Comparison of ENCODE assay signal across 23 mouse cellular contexts in the genomic region with DNA sequence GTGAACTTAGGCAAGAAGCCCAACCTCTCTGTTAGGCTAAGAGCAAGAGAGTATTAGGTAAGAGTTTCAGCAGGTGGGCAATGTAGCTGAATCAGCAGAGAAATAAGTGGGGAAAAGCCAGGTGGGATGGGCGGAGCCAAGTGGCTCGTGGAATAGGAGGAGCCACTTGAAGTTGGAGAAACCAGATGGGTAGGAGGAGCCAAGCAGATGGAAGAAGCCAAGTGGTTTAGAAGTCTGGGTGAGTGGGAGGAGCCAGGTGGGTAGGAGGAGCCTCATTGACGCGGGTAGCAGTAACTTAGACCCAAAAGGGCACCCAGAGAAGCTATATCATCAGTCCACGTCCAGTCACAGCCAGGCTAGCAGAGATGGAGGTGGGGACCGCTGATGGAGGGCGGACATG.
"Had no signal": no experiment of that assay in that cellular context is flagged by ENCODE, and none has a peak within 500 bp of the region (broad histone marks: within the 10 kb centered on the region; RNA-seq: fewer than 3 reads in every experiment).

No protein-coding gene starts in this region.

- DNase-seq: kidney, adult 11 months; kidney, adult 8-10 months; kidney, postnatal 10 days; kidney, postnatal 4 days; left cerebral cortex, postnatal 4 days; lung, adult 18-20 months; lung, postnatal 10 days; lung, postnatal 36 days; right cerebral cortex, adult 18-20 months; right cerebral cortex, postnatal 14 days; right cerebral cortex, postnatal 4 days; thymus, adult 18-20 months; thymus, postnatal 14 days; thymus, postnatal 4 days had no signal

- H3K27ac ChIP-seq: kidney, embryonic 15.5 days; limb, embryonic 12.5 days; limb, embryonic 15.5 days; liver, embryonic 12.5 days; liver, embryonic 15.5 days; lung, embryonic 15.5 days; neural tube, embryonic 12.5 days; neural tube, embryonic 15.5 days; stomach, postnatal 0 days had no signal

- H3K27me3 ChIP-seq: kidney, embryonic 15.5 days; limb, embryonic 12.5 days; limb, embryonic 15.5 days; liver, embryonic 15.5 days; lung, embryonic 15.5 days; neural tube, embryonic 12.5 days; neural tube, embryonic 15.5 days had no signal

- H3K4me1 ChIP-seq: kidney, embryonic 15.5 days; limb, embryonic 12.5 days; limb, embryonic 15.5 days; liver, embryonic 12.5 days; liver, embryonic 15.5 days; lung, embryonic 15.5 days; neural tube, embryonic 12.5 days; neural tube, embryonic 15.5 days had no signal

- H3K9me3 ChIP-seq: kidney, embryonic 15.5 days; limb, embryonic 12.5 days; limb, embryonic 15.5 days; liver, embryonic 12.5 days; liver, embryonic 15.5 days; lung, embryonic 15.5 days; neural tube, embryonic 12.5 days; neural tube, embryonic 15.5 days had no signal

- H3K4me3 ChIP-seq: kidney, embryonic 15.5 days; limb, embryonic 12.5 days; limb, embryonic 15.5 days; liver, embryonic 12.5 days; liver, embryonic 15.5 days; lung, embryonic 15.5 days; neural tube, embryonic 12.5 days; neural tube, embryonic 15.5 days had no signal

- H3K9ac ChIP-seq: kidney, embryonic 15.5 days; limb, embryonic 12.5 days; limb, embryonic 15.5 days; liver, embryonic 12.5 days; liver, embryonic 15.5 days; lung, embryonic 15.5 days; neural tube, embryonic 12.5 days; neural tube, embryonic 15.5 days had no signal

- H3K36me3 ChIP-seq: kidney, embryonic 15.5 days; limb, embryonic 12.5 days; limb, embryonic 15.5 days; liver, embryonic 12.5 days; liver, embryonic 15.5 days; lung, embryonic 15.5 days; neural tube, embryonic 12.5 days; neural tube, embryonic 15.5 days had no signal
